Mouse (Mus musculus) embryonic fibroblast, embryonic 13.5 days (primary cell): ENCODE results near the gene Tenm4.

ENCODE experiments used
- CTCF ChIP-seq: IDR thresholded peaks from 2 replicates; pipeline ENCODE4 v1.5.1; 2011; ENCODE audit warnings: mild to moderate bottlenecking, control low read depth, low read length, moderate library complexity, borderline replicate concordance; ENCODE audit not compliant: insufficient read depth
- POLR2A ChIP-seq: IDR thresholded peaks from 2 replicates; pipeline ENCODE4 v1.6.1; 2011; ENCODE audit warnings: low read depth, mild to moderate bottlenecking, control low read depth, low read length, moderate library complexity

DNA sequence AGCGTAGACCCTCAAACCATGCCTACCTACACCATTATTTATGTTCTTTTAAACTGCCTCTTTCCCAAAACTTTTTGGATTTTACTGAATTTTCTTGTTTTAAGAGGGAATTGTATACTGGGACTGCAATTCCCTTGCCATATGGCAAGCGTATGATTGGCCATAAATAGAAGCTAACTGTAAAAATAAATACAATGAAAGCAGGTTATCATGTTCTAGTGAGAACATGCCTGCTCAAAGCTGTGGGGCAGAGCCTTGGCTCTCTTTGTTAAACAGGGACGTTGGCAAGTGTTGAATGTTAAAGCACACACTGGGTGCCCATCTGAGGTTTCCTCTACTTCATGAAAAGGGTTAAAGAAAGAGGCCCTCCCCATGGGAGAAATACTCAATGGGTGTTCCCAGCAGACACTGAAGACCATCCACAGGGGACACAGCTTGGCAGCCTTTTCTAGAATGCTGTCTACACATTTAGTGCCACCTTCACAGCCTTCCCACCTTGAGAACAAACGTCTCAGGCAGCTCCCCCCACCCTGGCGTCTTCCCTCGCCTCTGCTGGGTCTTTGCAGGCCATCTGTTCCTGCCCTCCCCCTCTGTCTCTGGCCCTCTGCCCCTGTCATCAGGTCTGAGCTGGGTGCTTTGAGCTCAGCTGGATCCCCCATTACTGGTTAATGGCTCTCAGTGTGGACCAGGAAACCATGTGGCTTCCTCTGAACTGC, 480.7 kb downstream of the Tenm4 start:
- TF ChIP-seq CTCF, result no peak
- TF ChIP-seq POLR2A, result no peak
